Mouse (Mus musculus) CH12F3 (cell line): ENCODE results near the gene Slc22a3.

Source experiments
- in situ Hi-C: fragments of 300-500 bp; cut with MboI; formaldehyde crosslinking; loops from 2 replicates; pipeline ENCODE4 v1.14.3; 2020; ENCODE audit warnings: low sequenced_read_pairs

Gene Slc22a3

GRCm38 (mm10) chr17:12507654-12508204, at the start of gene Slc22a3:
Gene Slc22a3, minus strand, starts transcription at chr17:12507704.
- in situ Hi-C loops, result no loop called here

DNA sequence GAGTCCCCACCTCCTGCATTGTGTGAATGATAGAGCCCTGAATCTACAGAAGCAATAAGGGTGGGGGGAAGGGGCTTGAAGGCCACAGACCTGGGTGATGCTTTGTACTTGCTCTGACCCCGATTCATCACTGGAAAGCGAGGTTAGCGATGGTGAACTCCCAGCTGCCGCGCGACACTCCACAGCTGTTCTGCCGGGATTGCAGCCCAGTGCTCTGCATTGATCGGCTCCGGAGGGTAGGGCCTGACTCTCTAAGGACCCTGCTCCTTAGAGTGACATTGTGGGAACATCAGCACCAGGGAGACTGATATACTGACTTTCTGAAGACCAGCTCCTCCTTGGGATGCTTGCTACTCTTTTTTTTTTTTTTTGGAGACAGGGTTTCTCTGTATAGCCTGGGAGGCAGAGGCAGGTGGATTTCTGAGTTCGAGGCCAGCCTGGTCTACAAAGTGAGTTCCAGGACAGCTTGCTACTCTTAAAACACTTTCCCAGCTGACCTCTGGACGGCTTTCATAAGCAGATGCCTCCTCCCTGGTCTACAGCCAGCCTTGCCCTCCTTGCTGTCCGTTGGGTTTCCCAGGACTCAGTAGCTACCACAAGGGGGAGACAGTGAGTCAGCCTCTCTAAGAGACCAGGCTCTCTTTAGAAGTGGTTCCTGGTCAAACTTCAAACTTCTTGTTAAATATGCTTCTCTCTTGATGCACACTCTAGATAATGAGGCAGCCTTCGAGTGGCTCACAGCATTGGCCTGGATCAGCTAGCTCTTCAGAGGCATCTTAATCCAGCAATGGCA, 27.0 kb upstream of the Slc22a3 start:
- in situ Hi-C loops, result loop anchor here (25.0 kb wide), 1 partner anchor 278 kb away; no protein-coding TSS in a partner anchor

- in situ Hi-C loops, result loop anchor here (25.0 kb wide), 1 partner anchor 280 kb away; no protein-coding TSS in a partner anchor
Measured at GRCm38 (mm10) chr17:12532115-12532514, 24.6 kb upstream of the Slc22a3 start.

GRCm38 (mm10) chr17:12530081-12530480, 22.6 kb upstream of the Slc22a3 start:
- in situ Hi-C loops, result loop anchor here (25.0 kb wide), 1 partner anchor 282 kb away; no protein-coding TSS in a partner anchor

- in situ Hi-C loops, result loop anchor here (25.0 kb wide), 1 partner anchor 283 kb away; no protein-coding TSS in a partner anchor
Measured at GRCm38 (mm10) chr17:12529384-12529985, 22.0 kb upstream of the Slc22a3 start.

GRCm38 (mm10) chr17:12519089-12519488, 11.6 kb upstream of the Slc22a3 start:
- in situ Hi-C loops, result no loop called here

GRCm38 (mm10) chr17:12518194-12518593, 10.7 kb upstream of the Slc22a3 start:
- in situ Hi-C loops, result no loop called here

- in situ Hi-C loops, result no loop called here
Measured at GRCm38 (mm10) chr17:12513997-12514396, 6.5 kb upstream of the Slc22a3 start.

GRCm38 (mm10) chr17:12513107-12513923, 5.8 kb upstream of the Slc22a3 start:
- in situ Hi-C loops, result no loop called here

- in situ Hi-C loops, result no loop called here
Measured at GRCm38 (mm10) chr17:12511193-12511592, 3.7 kb upstream of the Slc22a3 start.

- in situ Hi-C loops, result no loop called here
Measured at GRCm38 (mm10) chr17:12508376-12508775, 872 bp upstream of the Slc22a3 start.

GRCm38 (mm10) chr17:12506903-12507563, 471 bp downstream of the Slc22a3 start:
- in situ Hi-C loops, result no loop called here

DNA sequence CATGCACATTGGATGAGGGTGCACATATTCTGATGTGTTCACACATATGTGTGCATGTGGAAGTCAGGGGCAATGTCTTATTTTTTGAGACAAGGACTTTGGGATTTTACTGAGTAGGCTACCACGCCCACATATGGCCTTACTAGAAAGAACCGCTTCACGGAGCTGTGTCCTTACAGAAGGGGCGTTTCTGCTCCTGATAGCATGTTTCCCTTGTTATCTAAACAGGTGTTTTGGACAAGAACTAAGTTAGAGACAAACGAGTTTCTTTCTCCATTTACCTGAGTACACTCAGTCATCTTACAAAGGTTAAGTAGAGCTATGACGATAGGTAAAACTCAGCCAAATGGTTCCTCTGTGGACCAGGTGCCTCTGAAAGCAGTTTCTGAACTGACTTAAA, 1.8 kb downstream of the Slc22a3 start:
- in situ Hi-C loops, result no loop called here

GRCm38 (mm10) chr17:12499426-12499825, 8.1 kb downstream of the Slc22a3 start:
- in situ Hi-C loops, result no loop called here

GRCm38 (mm10) chr17:12495558-12495957, 11.9 kb downstream of the Slc22a3 start:
- in situ Hi-C loops, result no loop called here

DNA sequence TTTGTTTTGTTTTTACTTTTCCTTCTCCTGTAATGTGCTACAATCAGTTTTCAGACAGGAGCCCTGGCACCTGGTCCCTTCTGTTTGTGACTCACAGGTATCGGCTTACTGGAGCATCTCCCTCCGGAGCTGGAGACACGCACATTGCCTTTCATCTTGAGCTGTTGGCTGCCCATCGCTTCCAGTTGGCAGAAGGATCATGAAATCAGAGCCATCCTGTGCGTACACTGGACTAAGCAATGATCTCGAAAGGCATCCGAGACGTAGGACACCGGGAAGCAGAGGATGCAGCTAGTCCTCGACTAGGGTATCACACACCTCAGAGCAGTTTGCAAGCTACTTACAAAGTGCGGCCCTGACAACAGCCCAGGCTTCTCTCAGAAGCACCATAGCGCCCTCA, 15.9 kb downstream of the Slc22a3 start:
- in situ Hi-C loops, result no loop called here

DNA sequence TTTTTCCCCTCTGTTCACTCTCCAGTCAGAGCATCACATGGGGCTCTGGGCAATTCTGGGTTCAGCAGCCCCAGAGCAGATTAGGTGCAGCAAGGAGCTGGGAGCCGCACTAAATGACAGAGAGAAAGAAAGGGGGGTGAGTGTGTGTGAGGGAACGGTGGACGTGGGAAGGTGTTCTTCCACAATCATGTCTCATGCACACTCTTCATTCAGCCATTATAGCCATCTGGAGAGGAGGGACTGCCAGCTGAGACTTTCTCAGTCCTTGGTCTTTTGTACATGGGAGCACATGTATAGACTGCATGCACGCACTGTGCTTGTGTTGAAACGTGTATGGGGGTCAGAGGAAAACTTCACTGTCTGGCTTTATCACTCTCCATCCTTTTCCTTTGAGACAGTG, 17.6 kb downstream of the Slc22a3 start:
- in situ Hi-C loops, result no loop called here

GRCm38 (mm10) chr17:12485657-12486056, 21.8 kb downstream of the Slc22a3 start:
- in situ Hi-C loops, result no loop called here

DNA sequence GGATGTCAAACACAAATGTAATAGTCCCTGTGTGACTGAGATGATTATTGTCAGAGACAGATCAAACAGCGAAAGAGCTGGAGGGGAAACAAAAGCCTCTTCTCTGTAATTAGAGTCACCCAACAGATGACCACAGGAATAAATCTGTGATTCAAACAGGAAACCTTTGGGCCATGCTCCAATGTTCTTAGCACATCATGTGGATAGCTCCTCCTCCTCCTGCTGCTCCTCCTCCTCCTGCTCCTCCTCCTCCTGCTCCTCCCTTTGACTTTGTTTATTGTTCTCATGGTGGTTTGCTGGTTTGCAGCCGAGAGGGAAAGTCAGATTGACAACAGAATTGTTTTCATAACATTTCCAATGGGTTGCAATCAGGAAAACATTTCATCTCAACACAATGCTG, 28.1 kb downstream of the Slc22a3 start:
- in situ Hi-C loops, result no loop called here

GRCm38 (mm10) chr17:12474509-12475083, 32.9 kb downstream of the Slc22a3 start:
- in situ Hi-C loops, result no loop called here
